Mouse (Mus musculus) MEL (cell line): ENCODE data around the gene Rab14.

ENCODE experiments used
- CHD2 ChIP-seq: IDR thresholded peaks from 2 replicates; pipeline ENCODE4 v1.6.1; 2011; ENCODE audit warnings: low read length, improper control_type of control experiment
- CTCF ChIP-seq, 3 experiments: IDR thresholded peaks in 2 of 3; conservative IDR thresholded peaks in 1 of 3; 2 replicates each; pipeline ENCODE4 v1.5.1; 2011 to 2012; ENCODE audit warnings: low read length in 3 of 3, low read depth in 2 of 3, mild to moderate bottlenecking in 2 of 3, improper control_type of control experiment in 1 of 3, inconsistent platforms in 1 of 3, mixed read lengths in 1 of 3, moderate library complexity in 1 of 3; ENCODE audit not compliant: control insufficient read depth in 1 of 3, insufficient read depth in 1 of 3, poor library complexity in 1 of 3, severe bottlenecking in 1 of 3
- POLR2A ChIP-seq, 2 experiments: IDR thresholded peaks; 2 replicates each; pipeline ENCODE4 v1.6.1; 2011 to 2012; ENCODE audit warnings: low read length in 2 of 2, mild to moderate bottlenecking in 2 of 2, control low read depth in 1 of 2, improper control_type of control experiment in 1 of 2, low read depth in 1 of 2, moderate library complexity in 1 of 2; ENCODE audit not compliant: control insufficient read depth in 1 of 2, insufficient read depth in 1 of 2, poor library complexity in 1 of 2
- POLR2AphosphoS2 ChIP-seq: IDR thresholded peaks from 2 replicates; pipeline ENCODE4 v1.6.1; 2011; ENCODE audit warnings: low read length, improper control_type of control experiment
- TAL1 ChIP-seq: IDR thresholded peaks from 2 replicates; pipeline ENCODE4 v1.6.1; 2012; ENCODE audit warnings: mild to moderate bottlenecking, inconsistent platforms, low read length, moderate library complexity, mixed read lengths
- TBP ChIP-seq: IDR thresholded peaks from 2 replicates; pipeline ENCODE4 v1.8.0; 2011; ENCODE audit warnings: low read depth, low read length, improper control_type of control experiment
- TCF12 ChIP-seq: IDR thresholded peaks from 2 replicates; pipeline ENCODE4 v1.6.1; 2014; ENCODE audit warnings: low read depth, mild to moderate bottlenecking, inconsistent platforms, low read length, improper control_type of control experiment, moderate library complexity
- UBTF ChIP-seq: IDR thresholded peaks from 2 replicates; pipeline ENCODE4 v1.6.1; 2012; ENCODE audit warnings: low read depth, mild to moderate bottlenecking, inconsistent platforms, low read length, improper control_type of control experiment, moderate library complexity, borderline replicate concordance; ENCODE audit not compliant: insufficient read depth
- ZMIZ1 ChIP-seq: IDR thresholded peaks from 2 replicates; pipeline ENCODE4 v1.6.1; 2012; ENCODE audit warnings: low read depth, mild to moderate bottlenecking, inconsistent platforms, low read length, improper control_type of control experiment, moderate library complexity

DNA sequence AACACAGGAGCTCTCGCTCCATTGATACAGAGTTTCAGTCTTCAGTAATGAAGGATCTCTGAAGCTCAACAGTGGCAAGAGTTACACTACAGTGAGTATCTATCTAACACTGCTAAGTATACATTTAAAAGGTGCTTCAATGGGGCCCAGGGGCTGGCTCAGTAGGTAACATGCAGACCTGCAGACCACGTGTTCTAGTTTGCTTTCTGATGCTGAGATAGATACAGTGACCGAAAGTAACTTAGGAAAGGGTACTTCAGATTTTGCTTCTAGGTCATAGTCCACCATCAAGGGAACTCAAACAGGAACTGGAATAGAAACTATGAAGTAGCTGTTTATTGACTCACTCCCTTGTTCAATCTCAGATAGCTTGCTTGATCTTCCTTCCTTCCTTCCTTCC is 10.8 kb upstream of the Rab14 start:
- TF ChIP-seq CTCF (IDR thresholded peaks at IDR 0.05 in 2 of 3, conservative IDR thresholded peaks at IDR 0.05 in 1 of 3; ENCODE audit: control insufficient read depth in 1 of 3, insufficient read depth in 1 of 3, low read depth in 2 of 3, low read length in 3 of 3, poor library complexity in 1 of 3, severe bottlenecking in 1 of 3), result no peak
- no peak for TF ChIP-seq ZMIZ1
- TF ChIP-seq TBP, result no peak
- no peak for TF ChIP-seq TCF12
- no peak for TF ChIP-seq UBTF
- TF ChIP-seq POLR2A (IDR thresholded peaks at IDR 0.05; ENCODE audit: control insufficient read depth in 1 of 2, insufficient read depth in 1 of 2, low read depth in 1 of 2, low read length in 2 of 2, poor library complexity in 1 of 2), result no peak
- no peak for TF ChIP-seq CHD2
- no peak for TF ChIP-seq POLR2AphosphoS2
- TF ChIP-seq TAL1, result no peak
